Mouse (Mus musculus): ENCODE results near the gene Styx.

DNA sequence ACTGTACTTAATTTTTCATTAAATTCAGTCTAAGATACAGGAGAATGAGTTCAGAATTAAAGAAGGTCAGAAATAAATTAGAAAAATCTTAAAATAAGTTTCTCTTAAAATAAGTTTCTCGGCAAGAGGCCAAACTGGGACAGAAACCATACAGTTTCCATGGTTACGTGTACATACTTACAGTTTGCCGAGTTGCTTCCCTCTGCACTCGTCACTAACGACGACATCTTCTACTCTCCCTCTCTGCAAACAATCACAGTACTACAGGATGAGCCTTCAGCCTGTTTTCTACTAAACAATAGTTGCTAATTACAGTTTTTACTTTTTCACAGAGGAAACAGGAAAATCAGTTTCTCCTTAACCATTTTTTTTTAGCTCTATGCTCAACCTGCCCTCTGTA, 29.9 kb downstream of the Styx start:
- TF ChIP-seq EP300 (optimal IDR thresholded peaks at IDR 0.05): no peak
- TF ChIP-seq CTCF (IDR thresholded peaks at IDR 0.05; ENCODE audit: low read depth): no peak
